Mouse (Mus musculus) liver, embryonic 11.5 days (tissue): ENCODE results near the gene Tekt5. TPM values are rescaled to one million over a fixed set of nuclear protein-coding genes. Genes with fewer than 3 reads are reported as not detected.

Source experiments
- ATAC-seq: fragments of 200-750 bp; cut with Nextera tagmentation; replicated peaks from 2 replicates; pipeline ENCODE4 v1.8.0; 2017; ENCODE audit warnings: moderate number of reproducible peaks, mild to moderate bottlenecking, moderate TSS enrichment, moderate library complexity; ENCODE audit not compliant: low FRiP score
- DNase-seq: peaks from one replicate; pipeline ENCODE4 v3.0.0-alpha.2; 2017; ENCODE audit warnings: low spot score
- H3K27ac ChIP-seq: fragments of 300-500 bp; sonication (generic); 2 replicates; pipeline ENCODE4 v1.5.1; 2014; ENCODE audit warnings: mild to moderate bottlenecking, low read depth, low read length, control low read depth
- H3K27me3 ChIP-seq: fragments of 300-500 bp; sonication (generic); replicated peaks from 2 replicates; pipeline ENCODE4 v1.6.1; 2014; ENCODE audit warnings: low read length, mixed read lengths; ENCODE audit not compliant: control insufficient read depth, insufficient read depth
- H3K36me3 ChIP-seq: fragments of 300-500 bp; sonication (generic); 2 replicates; pipeline ENCODE4 v1.6.1; 2014; ENCODE audit warnings: mild to moderate bottlenecking, low read length, moderate library complexity, mixed read lengths; ENCODE audit not compliant: control insufficient read depth, insufficient read depth
- H3K4me1 ChIP-seq: fragments of 300-500 bp; sonication (generic); replicated peaks from 2 replicates; pipeline ENCODE4 v1.6.1; 2014; ENCODE audit warnings: low read length, mixed read lengths; ENCODE audit not compliant: control insufficient read depth, insufficient read depth
- H3K4me2 ChIP-seq: fragments of 300-500 bp; sonication (generic); 2 replicates; pipeline ENCODE4 v1.6.1; 2014; ENCODE audit warnings: mild to moderate bottlenecking, control low read depth, moderate library complexity
- H3K4me3 ChIP-seq: fragments of 300-500 bp; sonication (generic); 2 replicates; pipeline ENCODE4 v1.5.1; 2014; ENCODE audit warnings: low read depth, low read length, control low read depth
- H3K9ac ChIP-seq: fragments of 300-500 bp; sonication (generic); 2 replicates; pipeline ENCODE4 v1.6.1; 2014; ENCODE audit warnings: low read depth, low read length, control low read depth
- H3K9me3 ChIP-seq: fragments of 300-500 bp; sonication (generic); 2 replicates; pipeline ENCODE4 v1.6.1; 2016; ENCODE audit warnings: low read length, inconsistent platforms, mixed read lengths; ENCODE audit not compliant: control insufficient read depth
- WGBS: fragments of 180-500 bp; shearing (Covaris S2); extraction: QIAGEN DNeasy Blood & Tissue Kit; methylation state at CpG from one replicate; pipeline ENCODE4 v1.1.7; 2014; 5-methylcytosine and 5-hydroxymethylcytosine counted together
- polyA plus RNA-seq: library from polyadenylated mRNA; unstranded; fragments of >200 nt; fragmentation: Nextera tagmentation; extraction: Ambion mirVana; gene quantifications from 2 replicates; pipeline ENCODE4 v1.2.1, GENCODE M21; 2014

Gene Tekt5
- 0.16 TPM in 1 of 2 replicates, not detected in the other for polyA plus RNA-seq

DNA sequence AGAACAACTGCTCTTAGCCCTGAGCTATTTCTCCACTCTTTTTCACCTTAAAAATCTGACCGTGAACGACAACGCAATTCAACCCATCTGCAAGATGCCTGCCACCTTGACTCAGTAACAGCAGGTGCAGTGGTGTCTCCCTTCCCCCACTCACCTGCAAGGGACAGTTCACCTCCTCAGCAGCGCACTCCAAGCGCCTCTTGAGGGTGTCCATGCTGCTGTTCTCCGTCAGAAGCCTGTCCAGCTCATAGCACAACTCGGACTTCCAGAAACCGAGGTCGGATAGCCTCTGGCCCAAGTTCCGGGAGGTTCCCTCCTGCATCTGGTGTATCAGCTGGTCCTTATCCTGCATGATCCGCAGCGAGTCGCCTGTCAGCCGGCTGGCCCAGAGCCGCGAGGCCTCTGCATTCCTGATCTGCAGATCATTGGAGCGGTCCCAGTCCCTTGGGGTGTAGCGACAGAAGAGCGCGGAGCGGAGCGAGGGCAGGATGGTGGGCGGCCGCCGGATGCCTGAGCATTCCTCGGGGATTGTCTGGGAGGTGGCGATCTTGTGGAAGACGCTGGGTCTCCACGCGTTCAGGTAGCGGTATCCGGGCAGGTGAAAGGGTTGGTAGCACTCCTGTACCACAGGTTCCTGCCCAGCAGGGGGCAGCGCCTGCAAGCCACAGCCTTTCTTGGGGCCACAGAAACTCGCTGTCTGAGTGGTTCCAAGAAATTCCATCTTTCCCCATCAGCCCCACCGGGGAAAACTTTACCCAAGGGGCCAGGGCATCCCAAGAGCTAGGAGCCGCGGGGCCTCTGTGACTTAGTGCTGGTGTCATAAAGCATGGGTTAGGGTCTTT lies at the start of gene Tekt5:
Gene Tekt5, minus strand, starts transcription at position 792 of the 842 bp plus-strand sequence.
- 12% methylated on average over 37 of the region's 37 CpGs for WGBS
- no peak for ATAC-seq
- no peak for DNase-seq
- H3K4me2 ChIP-seq = peak within 1 kb of the TSS; percentile 43
- H3K27ac ChIP-seq = no peak within 1 kb of the TSS
- H3K36me3 ChIP-seq = no peaks in the 10 kb centered on the region
- H3K4me1 ChIP-seq = no peaks in the 10 kb centered on the region
- no peak within 1 kb of the TSS for H3K9ac ChIP-seq
- no peak within 1 kb of the TSS; the same call in 1 of the 2 replicates for H3K4me3 ChIP-seq
- no peaks in the 10 kb centered on the region for H3K9me3 ChIP-seq
- H3K27me3 ChIP-seq = peaks cover 10% of the 10 kb centered on the region

DNA sequence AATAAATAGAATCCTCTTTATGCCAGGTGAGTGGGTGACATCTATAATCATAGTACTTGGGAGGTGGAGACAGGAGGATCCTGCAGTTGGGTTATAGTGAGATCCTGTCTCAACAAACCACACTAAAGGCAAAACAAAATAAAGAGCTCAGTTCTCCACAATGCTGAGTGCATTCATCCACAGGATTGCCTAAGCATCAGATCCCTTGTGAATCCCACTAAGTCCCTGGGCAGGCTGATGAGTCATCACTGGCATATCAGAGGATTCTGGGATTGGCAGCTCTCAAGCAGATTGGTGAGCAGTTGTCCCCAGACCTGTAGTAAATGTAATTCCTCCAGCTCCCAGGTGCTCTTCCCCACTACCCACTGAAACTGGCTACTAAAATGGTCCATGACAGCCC lies 48.4 kb upstream of the Tekt5 start:
- no peak overlapping the region for H3K4me3 ChIP-seq
- no peak overlapping the region for H3K27ac ChIP-seq
- no peak for ATAC-seq
- H3K9ac ChIP-seq = no peak overlapping the region
- H3K4me1 ChIP-seq = peaks cover 5% of the 10 kb centered on the region; the same call in 1 of the 2 replicates
- H3K36me3 ChIP-seq = no peaks in the 10 kb centered on the region
- H3K27me3 ChIP-seq = no peaks in the 10 kb centered on the region
- no peak overlapping the region for H3K4me2 ChIP-seq
- H3K9me3 ChIP-seq = no peaks in the 10 kb centered on the region
- no peak for DNase-seq

DNA sequence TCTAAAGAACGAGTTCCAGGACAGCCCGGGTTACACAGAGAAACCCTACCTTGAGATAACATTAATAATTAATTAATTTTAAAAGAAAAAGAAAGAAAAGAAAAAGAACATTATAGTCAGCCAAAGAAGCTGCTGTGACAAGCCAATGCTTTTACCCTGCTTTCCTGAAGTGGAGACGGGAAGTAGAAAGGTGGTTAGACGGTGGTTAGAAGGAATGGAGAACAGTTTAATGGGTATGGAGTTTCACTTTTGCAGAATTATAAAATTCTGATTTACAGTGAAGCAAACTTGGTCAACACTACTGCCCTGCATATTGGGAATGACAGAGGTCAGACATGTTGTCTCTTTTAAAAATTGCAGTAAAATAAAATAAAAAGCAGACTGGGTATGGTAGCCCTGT lies 46.5 kb upstream of the Tekt5 start:
- DNase-seq (no peak), ATAC-seq (no peak)
- Histone ChIP-seq H3K4me2 (no peak overlapping the region), H3K36me3 (no peaks in the 10 kb centered on the region), H3K4me3 (no peak overlapping the region), H3K27ac (no peak overlapping the region), H3K27me3 (no peaks in the 10 kb centered on the region), H3K4me1 (no peaks in the 10 kb centered on the region), H3K9ac (no peak overlapping the region), H3K9me3 (no peaks in the 10 kb centered on the region)
- WGBS = 75% methylated on average over 4 of the region's 4 CpGs

DNA sequence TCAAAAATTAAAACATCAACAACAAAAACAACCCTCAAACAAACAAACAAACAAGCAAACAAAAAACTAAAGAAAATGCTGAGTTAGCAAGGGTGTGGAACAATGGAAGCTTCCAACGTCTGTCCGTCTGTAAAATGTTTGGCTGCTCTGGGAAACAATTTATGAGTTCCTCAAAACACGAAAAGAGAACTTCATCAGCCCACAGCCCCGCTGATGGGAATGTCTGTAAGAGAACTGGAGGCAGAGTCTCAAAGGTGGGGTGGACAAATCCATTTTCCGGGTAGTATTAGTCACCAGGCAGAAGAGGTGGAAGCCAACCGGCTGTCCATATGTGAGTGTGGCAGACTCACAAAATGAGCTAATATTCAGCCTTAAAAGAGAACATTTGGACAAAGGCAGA lies 46.0 kb upstream of the Tekt5 start:
- Histone ChIP-seq H3K27me3 (no peaks in the 10 kb centered on the region), H3K4me1 (no peaks in the 10 kb centered on the region), H3K4me3 (no peak overlapping the region), H3K36me3 (no peaks in the 10 kb centered on the region), H3K27ac (no peak overlapping the region), H3K9me3 (no peaks in the 10 kb centered on the region), H3K9ac (no peak overlapping the region), H3K4me2 (no peak overlapping the region)
- DNase-seq = no peak
- no peak for ATAC-seq
- WGBS = 75% methylated on average over 6 of the region's 6 CpGs

DNA sequence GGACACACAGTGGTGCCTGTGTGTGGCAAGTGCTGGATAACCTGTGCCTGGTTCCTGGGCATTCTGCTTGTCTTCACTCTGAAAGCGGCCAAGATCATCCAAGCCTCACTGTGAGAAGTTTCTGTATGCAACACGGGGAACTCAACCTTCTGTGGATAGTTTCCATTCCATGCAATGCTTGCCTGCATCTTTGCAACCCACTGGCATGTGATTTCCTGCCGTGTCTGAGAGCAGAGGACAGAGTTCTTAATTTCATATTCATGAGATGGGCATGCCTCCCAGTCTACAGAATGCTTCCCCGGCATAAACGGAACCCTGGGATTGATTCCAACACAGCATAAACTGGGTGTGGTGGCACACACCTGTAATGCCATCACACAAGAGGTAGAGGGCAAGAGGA lies 42.8 kb upstream of the Tekt5 start:
- ATAC-seq (no peak), DNase-seq (no peak)
- H3K9me3 ChIP-seq = no peaks in the 10 kb centered on the region
- H3K9ac ChIP-seq = no peak overlapping the region
- 81% methylated on average over 5 of the region's 5 CpGs for WGBS
- H3K4me2 ChIP-seq = no peak overlapping the region
- no peaks in the 10 kb centered on the region for H3K4me1 ChIP-seq
- no peaks in the 10 kb centered on the region for H3K27me3 ChIP-seq
- H3K4me3 ChIP-seq = no peak overlapping the region
- no peak overlapping the region for H3K27ac ChIP-seq
- no peaks in the 10 kb centered on the region for H3K36me3 ChIP-seq

DNA sequence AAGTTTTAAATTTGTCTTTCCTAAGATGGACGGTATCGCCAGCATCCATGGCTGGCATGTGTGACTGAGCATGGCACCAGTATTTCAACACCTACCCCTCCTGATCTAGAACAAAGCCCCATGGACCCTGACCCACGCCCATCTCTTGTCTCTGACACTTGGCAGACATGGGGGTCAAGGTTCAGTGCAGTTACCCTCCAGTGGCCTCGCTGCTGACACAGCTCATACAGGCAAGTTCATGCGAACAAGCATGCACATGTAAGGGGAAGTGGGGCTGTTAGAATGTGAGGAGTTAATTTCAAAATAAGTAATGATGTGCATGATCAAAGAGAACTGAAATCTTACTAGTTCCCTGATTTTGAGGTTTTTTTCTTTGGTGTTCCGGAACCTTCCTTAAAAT lies 40.9 kb upstream of the Tekt5 start:
- Histone ChIP-seq H3K4me2 (no peak overlapping the region), H3K36me3 (no peaks in the 10 kb centered on the region), H3K4me3 (no peak overlapping the region), H3K27ac (no peak overlapping the region), H3K27me3 (no peaks in the 10 kb centered on the region), H3K9ac (no peak overlapping the region), H3K9me3 (no peaks in the 10 kb centered on the region), H3K4me1 (no peaks in the 10 kb centered on the region)
- DNase-seq (no peak), ATAC-seq (no peak)
- WGBS = 78% methylated on average over 6 of the region's 6 CpGs

DNA sequence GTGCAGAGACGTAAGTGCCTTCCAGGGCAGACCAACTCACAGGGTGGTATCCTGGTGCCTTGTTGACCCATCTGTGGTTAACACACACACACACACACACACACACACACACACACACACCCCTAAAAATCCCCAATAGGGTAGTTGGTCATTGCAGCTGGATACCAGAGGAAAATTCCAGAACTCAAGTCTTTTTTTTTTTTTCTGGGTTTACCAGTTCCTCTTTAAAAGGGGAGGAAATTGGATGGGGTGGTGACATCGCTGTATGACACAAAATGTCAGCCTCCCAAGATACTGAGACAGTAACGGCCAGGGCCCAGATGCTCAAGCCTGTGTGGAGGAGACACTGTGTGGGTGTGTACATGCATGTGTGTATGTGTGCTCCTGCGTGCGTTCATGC lies 38.1 kb upstream of the Tekt5 start:
- WGBS = 73% methylated on average over 5 of the region's 5 CpGs
- no peak overlapping the region for H3K9ac ChIP-seq

DNA sequence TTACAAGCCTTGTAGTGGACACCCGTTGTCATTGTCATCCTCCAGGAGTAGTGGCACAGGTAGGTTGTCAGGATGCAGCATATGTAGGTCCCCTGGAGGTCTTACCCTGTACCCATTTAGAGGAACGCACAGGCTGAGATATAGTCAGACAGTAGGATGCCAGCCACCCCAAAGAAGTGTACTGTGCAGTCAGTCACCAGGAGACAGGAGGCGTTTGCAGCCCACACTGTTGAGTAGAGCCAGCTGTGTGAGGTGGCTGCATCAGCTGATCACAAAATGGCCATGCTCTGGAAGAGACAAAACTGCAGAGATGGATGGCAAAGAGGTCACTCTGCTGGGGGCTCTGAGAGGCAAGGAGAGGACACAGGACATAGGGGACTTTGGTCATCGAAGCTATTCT lies 37.1 kb upstream of the Tekt5 start:
- no peak overlapping the region for H3K27ac ChIP-seq
- ATAC-seq (no peak), DNase-seq (no peak)
- H3K27me3 ChIP-seq = no peaks in the 10 kb centered on the region
- no peaks in the 10 kb centered on the region for H3K4me1 ChIP-seq
- H3K9ac ChIP-seq = no peak overlapping the region
- no peak overlapping the region for H3K4me2 ChIP-seq
- H3K9me3 ChIP-seq = no peaks in the 10 kb centered on the region
- H3K36me3 ChIP-seq = no peaks in the 10 kb centered on the region
- H3K4me3 ChIP-seq = no peak overlapping the region
- 76% methylated on average over 4 of the region's 4 CpGs for WGBS

More for the DNA sequence above, 38.1 kb upstream of the Tekt5 start:
- Histone ChIP-seq H3K27me3 (no peaks in the 10 kb centered on the region), H3K27ac (no peak overlapping the region), H3K4me2 (no peak overlapping the region), H3K4me3 (no peak overlapping the region), H3K36me3 (no peaks in the 10 kb centered on the region), H3K9me3 (no peaks in the 10 kb centered on the region), H3K4me1 (no peaks in the 10 kb centered on the region)
- ATAC-seq (no peak), DNase-seq (no peak)

DNA sequence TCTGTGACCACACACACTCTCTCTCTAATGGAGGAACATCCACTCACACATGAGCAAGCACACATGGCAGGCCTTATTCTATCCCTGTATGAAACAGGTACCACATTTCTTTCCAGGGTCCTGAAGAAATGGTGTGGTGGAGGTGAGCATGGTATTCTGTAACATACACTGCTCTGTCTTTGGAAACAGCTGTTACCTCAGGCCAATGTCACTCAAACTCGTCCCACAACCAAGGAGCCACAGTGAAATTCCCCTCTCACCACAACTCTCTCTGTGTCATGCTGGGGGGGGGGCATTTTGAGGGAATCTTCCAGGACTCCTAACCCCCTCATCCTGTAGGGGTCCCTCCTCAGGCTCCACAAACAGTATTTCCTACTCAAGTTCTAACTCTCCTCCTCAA lies 36.6 kb upstream of the Tekt5 start:
- WGBS = 63% methylated on average over 1 of the region's 1 CpGs
- Histone ChIP-seq H3K9ac (no peak overlapping the region), H3K36me3 (no peaks in the 10 kb centered on the region), H3K4me3 (no peak overlapping the region), H3K4me2 (no peak overlapping the region), H3K27me3 (no peaks in the 10 kb centered on the region), H3K27ac (no peak overlapping the region), H3K4me1 (no peaks in the 10 kb centered on the region), H3K9me3 (no peaks in the 10 kb centered on the region)
- DNase-seq (no peak), ATAC-seq (no peak)
